Mouse (Mus musculus) E14TG2a.4 (cell line): ENCODE data around the gene Ldlrap1.
"Not testable (repeated sequence)": the region's sequence is repeated elsewhere in the genome, so short reads cannot be mapped to it uniquely, and the experiment has no call there.

Source experiments
- CTCF ChIP-seq: conservative IDR thresholded peaks from 2 replicates; pipeline ENCODE4 v1.5.1; 2014; ENCODE audit warnings: low read length
- POU5F1 ChIP-seq: IDR thresholded peaks from 2 replicates; pipeline ENCODE4 v1.6.1; 2014; ENCODE audit warnings: low read length, borderline replicate concordance

GRCm38 (mm10) chr4:134794959-134795358 is 27.1 kb upstream of the Ldlrap1 start:
- peak; percentile 27 for TF ChIP-seq CTCF
- TF ChIP-seq POU5F1: not testable (repeated sequence)
